ENCODE assay signal across 11 mouse cellular contexts in the genomic region with DNA sequence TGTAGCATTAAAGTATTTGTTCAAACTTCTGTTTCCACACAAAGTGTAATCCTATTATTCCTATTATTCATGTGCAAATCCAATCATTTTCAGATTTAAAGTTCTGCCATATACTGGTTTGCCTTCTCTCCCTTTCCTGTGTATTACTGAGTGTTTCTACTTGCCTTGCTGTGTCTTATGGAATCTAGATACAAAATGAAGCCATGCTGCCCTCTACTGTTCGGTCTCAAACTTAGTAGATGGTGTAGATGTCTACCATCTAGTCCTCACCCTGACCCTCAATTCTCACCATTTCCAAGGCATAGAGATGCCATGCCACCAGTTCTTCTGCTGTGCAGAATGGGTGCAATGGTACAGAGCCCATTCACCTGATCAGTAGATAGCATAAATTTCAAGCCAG. TPM values are rescaled to one million over a fixed set of nuclear protein-coding genes. Genes with fewer than 3 reads are reported as not detected.
A peak's percentile ranks its signal among the peaks of the same experiment; 100 is the strongest.
DNase-seq lines count a peak whose midpoint lies in the region; ATAC-seq lines count a peak whose summit lies in the region.
"Had no signal": no experiment of that assay in that cellular context is flagged by ENCODE, and none has a peak within 500 bp of the region (broad histone marks: within the 10 kb centered on the region; RNA-seq: fewer than 3 reads in every experiment).

No protein-coding gene starts in this region.

- intact Hi-C loops in left cerebral cortex, postnatal 14 days (cut with DNase I), result no loop called here

- no peak overlapping the region for H3K9ac ChIP-seq in forebrain, embryonic 15.5 days (replicated peaks)
- no peak overlapping the region for H3K9ac ChIP-seq in forebrain, embryonic 12.5 days
- H3K9ac ChIP-seq: heart, embryonic 13.5 days had no signal

- no peak overlapping the region for H3K4me3 ChIP-seq in forebrain, embryonic 15.5 days
- H3K4me3 ChIP-seq in forebrain, embryonic 12.5 days (replicated peaks), result no peak overlapping the region
- H3K4me3 ChIP-seq: heart, embryonic 13.5 days; myocyte had no signal

- peak; percentile 88 for DNase-seq in 3T3-L1 (ENCODE audit: low read depth, low spot score)
- DNase-seq in brain, adult 2 months (ENCODE audit: low read depth, low spot score), result peak; percentile 80
- DNase-seq in frontal cortex, adult 2 months (ENCODE audit: extremely low spot score in 1 of 2, low spot score in 1 of 2), result peak; percentile 14 to 80
- peak; percentile 70 to 72 for DNase-seq in left cerebral cortex, postnatal 14 days (ENCODE audit: low spot score in 2 of 2)
- peak; percentile 23 for DNase-seq in retina, postnatal 7 days (ENCODE audit: low read depth, low spot score)

- no peaks in the 10 kb centered on the region for H3K9me3 ChIP-seq in forebrain, embryonic 15.5 days
- no peaks in the 10 kb centered on the region for H3K9me3 ChIP-seq in forebrain, embryonic 12.5 days
- H3K9me3 ChIP-seq: G1E; heart, embryonic 13.5 days had no signal

- 55% methylated on average over 1 of the region's 1 CpGs for WGBS in forebrain, embryonic 15.5 days
- 30% methylated on average over 1 of the region's 1 CpGs for WGBS in forebrain, embryonic 12.5 days

- H3K36me3 ChIP-seq in forebrain, embryonic 15.5 days, result no peaks in the 10 kb centered on the region
- H3K36me3 ChIP-seq in forebrain, embryonic 12.5 days (replicated peaks), result no peaks in the 10 kb centered on the region
- H3K36me3 ChIP-seq: G1E; heart, embryonic 13.5 days had no signal

- ATAC-seq in forebrain, embryonic 15.5 days (replicated peaks), result peak; percentile 70; the same call in 1 of the 2 replicates
- ATAC-seq in forebrain, embryonic 12.5 days (ENCODE audit: low FRiP score), result no peak
- ATAC-seq in erythroid progenitor cell, adult 5-6 weeks (replicated peaks; ENCODE audit: low FRiP score, poor library complexity, severe bottlenecking), result no peak

- no peaks in the 10 kb centered on the region for H3K27me3 ChIP-seq in forebrain, embryonic 15.5 days
- H3K27me3 ChIP-seq in forebrain, embryonic 12.5 days, result no peaks in the 10 kb centered on the region
- H3K27me3 ChIP-seq: heart, embryonic 13.5 days had no signal

- H3K4me2 ChIP-seq in forebrain, embryonic 15.5 days (replicated peaks), result no peak overlapping the region
- H3K4me2 ChIP-seq in forebrain, embryonic 12.5 days, result no peak overlapping the region
- H3K4me2 ChIP-seq: heart, embryonic 13.5 days had no signal

- H3K4me1 ChIP-seq in forebrain, embryonic 15.5 days, result no peaks in the 10 kb centered on the region
- H3K4me1 ChIP-seq in forebrain, embryonic 12.5 days, result no peaks in the 10 kb centered on the region
- H3K4me1 ChIP-seq: heart, embryonic 13.5 days had no signal

- H3K27ac ChIP-seq in forebrain, embryonic 15.5 days (replicated peaks), result no peak overlapping the region
- no peak overlapping the region for H3K27ac ChIP-seq in forebrain, embryonic 12.5 days
- H3K27ac ChIP-seq: heart, embryonic 13.5 days had no signal

RNA-seq across cellular contexts. Expression of gene Vip, which starts 4.7 kb away (rescaled TPM):
- not detected in 2 replicates for polyA plus RNA-seq in forebrain, embryonic 15.5 days (2015; fragmentation: Nextera tagmentation; extraction: Ambion mirVana)
- polyA plus RNA-seq in forebrain, embryonic 12.5 days (2016; fragmentation: Nextera tagmentation; extraction: Ambion mirVana), result not detected in 2 replicates
- polyA plus RNA-seq in frontal cortex, adult 2 months (2012; rRNA removed), result 52.5 and 56.7 TPM in 2 replicates
- total RNA-seq in left cerebral cortex, postnatal 14 days (2021), result 10 to 100 TPM; 41.3 to 50.5 TPM
- not detected in 2 replicates for total RNA-seq in erythroid progenitor cell, adult 5-6 weeks (2015; ENCODE audit: low replicate concordance)
- not detected in 2 replicates for total RNA-seq in erythroid progenitor cell, adult 5-6 weeks (2017; ENCODE audit: low replicate concordance)
- polyA plus RNA-seq: G1E; heart, embryonic 13.5 days; myocyte had no signal

RNA-seq across cellular contexts. Expression of gene Myct1, which starts 40.8 kb away (rescaled TPM):
- 0.96 and 1.1 TPM in 2 replicates for polyA plus RNA-seq in forebrain, embryonic 15.5 days (2015; fragmentation: Nextera tagmentation; extraction: Ambion mirVana)
- 0.92 and 1.7 TPM in 2 replicates for polyA plus RNA-seq in forebrain, embryonic 12.5 days (2016; fragmentation: Nextera tagmentation; extraction: Ambion mirVana)
- polyA plus RNA-seq in frontal cortex, adult 2 months (2012; rRNA removed), result 0.71 and 0.78 TPM in 2 replicates
- 1 to 10 TPM in 1 of 2 experiments, under 1 TPM in 1; 0.59 to 1.1 TPM for total RNA-seq in left cerebral cortex, postnatal 14 days (2021)
- 0.84 TPM in 1 of 2 replicates, not detected in the other for total RNA-seq in erythroid progenitor cell, adult 5-6 weeks (2015; ENCODE audit: low replicate concordance)
- 0.26 TPM in 1 of 2 replicates, not detected in the other for total RNA-seq in erythroid progenitor cell, adult 5-6 weeks (2017; ENCODE audit: low replicate concordance)
- polyA plus RNA-seq: myocyte had no signal

Comparison
In these comparisons a context has a peak if more than half of its experiments do, and no peak if none do; other contexts are left out.
1. DNase-seq: peak in every context shown above with its lines; median percentile 88 in 3T3-L1; 80 in brain, adult 2 months; 71 in left cerebral cortex, postnatal 14 days; 47 in frontal cortex, adult 2 months; 23 in retina, postnatal 7 days.
2. RNA of gene Vip, which starts 4.7 kb away (polyA plus RNA-seq): 52.5 to 56.7 TPM in frontal cortex, adult 2 months; not detected in forebrain, embryonic 15.5 days and not detected in forebrain, embryonic 12.5 days; every median in the first group is over 10 times any median in the second.